Mouse (Mus musculus) cerebellum, adult (tissue): ENCODE results near the gene Clec11a.
"Not testable (repeated sequence)": the region's sequence is repeated elsewhere in the genome, so short reads cannot be mapped to it uniquely, and the experiment has no call there.

Experiments
- ATAC-seq: cut with Nextera tagmentation; 2 replicates; pipeline ENCODE4 v1.9.2; 2017; ENCODE audit warnings: mild to moderate bottlenecking, moderate library complexity, mixed read lengths; ENCODE audit not compliant: insufficient number of reproducible peaks, low FRiP score, low TSS enrichment

Clec11a gene

DNA sequence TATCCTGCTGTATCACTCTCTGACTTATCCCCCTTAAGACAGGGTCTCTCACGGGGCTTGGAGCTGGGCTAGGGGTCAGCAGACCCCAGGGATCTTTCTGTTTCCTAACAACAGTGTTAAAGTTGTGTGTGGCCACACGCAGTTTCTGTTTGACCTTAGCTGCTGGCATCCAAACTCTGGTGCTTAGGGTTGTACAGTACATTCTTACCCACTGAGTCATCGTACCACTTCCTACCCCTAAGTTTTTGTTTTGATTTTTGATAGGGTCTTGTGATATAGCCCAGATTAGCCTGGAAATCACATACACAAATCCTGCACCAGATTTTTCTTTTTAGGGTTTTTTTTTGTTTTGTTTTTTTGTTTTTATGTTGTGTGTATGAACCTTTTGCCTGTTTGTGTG lies 25.6 kb upstream of the Clec11a start:
- ATAC-seq = no peak

- no peak for ATAC-seq
Measured at GRCm38 (mm10) chr7:44326614-44327013, 19.9 kb upstream of the Clec11a start.

- no peak for ATAC-seq
Measured at GRCm38 (mm10) chr7:44322290-44322689, 15.6 kb upstream of the Clec11a start.

- ATAC-seq = peak; percentile 72; the same call in 1 of the 2 replicates
Measured at GRCm38 (mm10) chr7:44320886-44321285, 14.2 kb upstream of the Clec11a start.

DNA sequence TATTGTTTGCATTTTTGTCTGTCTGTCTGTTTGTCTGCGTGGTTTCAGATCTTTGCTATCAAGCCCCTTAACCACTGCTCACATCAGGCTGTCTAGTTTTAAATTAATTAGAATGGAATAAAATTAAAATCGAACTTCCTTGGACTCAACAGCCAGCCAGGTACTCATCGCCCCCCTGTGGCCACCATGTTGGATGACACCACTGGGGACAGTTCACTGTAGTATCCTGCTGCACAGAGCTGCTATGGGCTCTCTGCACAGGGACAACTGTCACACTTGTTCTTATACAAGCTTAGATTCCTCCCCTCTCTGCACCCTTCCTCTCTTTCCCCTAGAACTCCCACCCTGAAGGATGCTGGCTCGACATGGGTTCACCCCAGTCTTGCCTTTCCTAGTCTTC lies 11.2 kb upstream of the Clec11a start:
- ATAC-seq = no peak

GRCm38 (mm10) chr7:44312484-44312883 lies 5.8 kb upstream of the Clec11a start:
- no peak for ATAC-seq

DNA sequence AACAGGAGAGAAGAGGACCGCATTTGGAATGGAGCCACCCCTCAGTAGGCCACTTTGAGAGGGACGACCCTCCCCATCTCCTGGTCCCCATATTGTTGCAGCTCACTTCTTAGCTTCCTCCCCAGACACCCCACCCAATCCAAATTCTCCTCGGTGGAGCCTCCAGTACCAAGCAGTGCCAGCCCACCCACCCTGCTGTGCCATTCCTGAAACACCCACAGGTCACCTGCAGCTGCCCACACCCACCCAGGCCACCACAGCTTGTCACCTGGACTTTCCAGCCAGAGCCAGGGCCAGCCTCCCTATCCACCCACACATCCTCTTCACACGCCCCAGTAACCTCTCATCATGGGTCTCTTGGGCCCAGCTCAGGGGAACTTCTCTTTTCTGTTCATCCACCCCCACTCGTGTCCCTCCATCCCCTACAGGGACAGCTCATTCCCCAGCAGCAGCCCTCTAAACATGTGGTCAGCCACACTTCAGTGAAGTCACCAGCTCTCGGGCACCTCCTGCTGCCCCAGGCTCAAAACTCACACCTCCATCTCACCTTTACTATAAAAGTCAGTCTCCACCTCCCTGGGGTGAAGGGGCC lies 5.1 kb upstream of the Clec11a start:
- ATAC-seq = no peak

DNA sequence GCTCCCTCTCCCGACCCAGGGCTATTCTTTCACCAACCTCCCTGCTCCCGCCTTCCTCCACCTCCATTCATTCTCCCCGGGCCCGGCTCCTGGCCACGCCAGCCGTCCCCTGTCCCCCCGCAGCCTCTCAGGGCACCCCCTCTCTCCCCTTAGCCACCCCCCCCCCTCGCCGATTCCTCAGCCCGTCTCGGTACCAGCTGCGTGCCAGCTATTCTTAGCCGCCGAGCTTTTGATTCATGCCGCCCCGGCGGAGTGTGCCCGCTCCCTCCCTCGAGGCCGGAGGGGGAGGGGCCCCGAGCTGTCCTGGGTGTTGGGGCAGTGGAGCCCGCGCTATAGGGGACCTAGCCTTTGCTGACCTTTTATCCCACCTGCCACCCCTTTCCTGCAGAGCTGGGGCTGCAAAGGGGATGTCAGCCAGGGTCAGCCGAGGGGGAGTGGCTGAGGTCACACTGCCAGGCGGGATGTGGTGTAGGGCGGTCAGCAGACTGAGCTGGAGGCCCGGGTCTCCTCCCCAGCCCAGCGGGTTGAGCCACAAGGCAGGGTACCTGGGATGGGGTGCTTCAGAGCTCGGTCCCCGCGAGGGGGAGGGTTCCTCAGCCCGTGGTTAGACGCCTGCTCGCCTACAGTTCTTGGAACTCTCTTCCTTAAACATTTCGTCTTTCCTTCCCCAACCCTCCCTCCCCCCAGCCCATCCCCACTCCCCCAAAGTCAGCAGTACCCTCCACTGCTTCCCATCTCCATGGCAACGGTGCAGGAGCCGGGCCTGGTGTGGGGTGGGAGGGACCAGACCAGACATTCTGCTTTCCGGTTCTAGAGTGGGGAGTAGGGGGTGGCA lies 4.4 kb upstream of the Clec11a start:
- ATAC-seq = no peak

DNA sequence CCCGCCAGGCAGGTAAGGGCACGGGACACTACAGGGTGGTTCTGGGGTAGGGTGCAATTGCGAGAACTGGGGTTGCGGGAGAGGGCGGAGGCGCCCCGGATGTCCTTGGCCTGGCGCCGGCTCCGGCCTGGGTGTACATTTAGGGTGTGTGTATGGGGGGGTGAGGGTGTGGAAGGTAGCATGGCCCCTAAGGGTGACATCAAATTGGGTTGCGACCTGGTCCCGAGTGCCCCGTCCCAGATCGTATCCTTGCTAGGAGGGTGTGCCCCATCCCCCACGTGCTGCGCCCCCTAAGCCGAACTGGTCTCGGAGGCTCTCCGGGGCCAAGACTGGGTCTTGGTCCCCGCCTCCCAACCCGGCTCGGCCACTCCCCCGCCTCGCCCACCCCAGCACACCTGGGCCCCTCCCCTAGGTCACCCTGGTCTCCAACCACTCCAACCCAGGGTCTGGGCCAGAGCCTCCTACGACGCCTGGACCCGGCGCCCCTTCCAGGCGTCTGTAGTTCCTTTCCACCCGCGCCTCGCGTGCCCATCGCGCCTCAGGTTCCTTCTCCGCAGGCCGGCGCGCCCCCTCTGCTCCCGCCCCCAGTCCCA lies 3.7 kb upstream of the Clec11a start:
- no peak for ATAC-seq

DNA sequence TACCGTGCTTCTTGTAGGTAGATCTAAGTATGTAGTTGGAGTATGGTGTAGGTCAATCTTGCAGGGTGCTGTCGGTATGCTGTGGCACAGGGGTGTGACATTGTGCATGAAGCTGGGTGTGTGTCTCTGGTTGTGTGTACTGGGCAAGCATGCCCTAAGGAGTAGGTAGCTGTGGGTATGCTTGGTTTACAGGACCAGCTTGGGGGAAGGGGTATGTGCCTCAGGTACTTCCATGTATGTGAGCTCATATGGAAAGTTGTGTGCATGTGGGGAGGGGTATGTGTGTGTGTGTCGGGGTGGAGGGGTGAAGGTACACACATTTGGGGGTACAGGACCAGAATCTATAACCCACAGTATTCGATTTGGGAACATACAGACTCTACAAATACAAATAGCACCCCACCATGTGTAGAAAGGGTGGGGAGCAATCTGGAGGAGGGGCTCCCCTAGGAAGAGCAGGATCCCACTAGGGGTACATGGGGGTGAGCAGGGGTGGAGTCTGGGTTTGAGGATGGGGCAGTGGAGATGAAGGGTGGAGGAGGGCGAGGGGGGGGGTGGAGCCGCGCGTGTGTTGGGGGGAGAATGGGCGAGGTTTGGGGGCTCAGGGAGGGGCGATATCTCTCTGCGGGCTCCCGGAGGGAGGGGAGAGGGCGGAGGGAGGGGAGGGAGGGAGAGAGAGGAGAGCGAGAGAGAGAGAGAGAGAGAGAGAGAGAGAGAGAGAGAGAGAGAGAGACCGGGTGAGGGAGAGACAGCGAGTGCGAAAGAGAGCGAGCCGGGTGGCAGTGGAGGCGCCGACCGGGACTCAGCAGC lies 3.0 kb upstream of the Clec11a start, which contains the start of gene Shank1:
Shank1 (plus strand) TSS at position 779 of the 810 bp plus-strand sequence.
- no peak for ATAC-seq

DNA sequence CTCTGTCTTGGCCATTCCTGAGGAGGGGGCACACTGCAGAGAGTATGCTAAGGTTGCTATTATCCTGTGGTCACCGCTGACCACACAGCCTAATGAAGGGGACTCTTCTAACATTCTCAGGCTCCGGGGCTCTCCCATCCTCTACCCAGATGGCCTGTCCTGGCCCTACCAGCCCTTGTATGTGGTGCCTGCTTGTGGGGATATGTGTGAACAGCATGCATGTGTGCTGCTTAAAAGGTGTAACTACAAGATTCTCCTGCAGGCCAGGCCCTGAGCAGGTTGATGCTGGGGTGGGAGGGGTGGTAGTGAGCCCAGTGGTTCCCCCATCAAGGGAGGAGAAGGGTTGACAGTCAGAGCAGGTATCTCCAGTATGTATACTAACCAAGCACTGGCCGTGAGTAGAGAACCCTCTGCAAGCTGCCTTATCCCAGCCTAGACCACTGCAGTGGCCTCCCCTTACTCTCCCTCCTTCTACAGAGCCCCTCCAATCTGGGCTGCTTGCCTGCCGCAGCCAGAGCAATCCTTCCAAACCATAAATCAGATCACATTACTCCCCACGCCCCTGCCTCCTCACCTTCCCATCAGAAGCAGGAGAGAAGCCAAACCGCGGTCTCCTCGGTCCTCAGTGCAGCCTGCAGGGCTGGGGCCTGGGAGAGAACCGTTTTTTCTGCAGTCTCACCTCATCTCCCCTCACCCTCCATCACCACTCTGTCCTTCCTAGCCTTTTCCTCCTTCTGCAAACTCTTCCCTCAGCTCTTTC lies 739 bp upstream of the Clec11a start:
- ATAC-seq = no peak

DNA sequence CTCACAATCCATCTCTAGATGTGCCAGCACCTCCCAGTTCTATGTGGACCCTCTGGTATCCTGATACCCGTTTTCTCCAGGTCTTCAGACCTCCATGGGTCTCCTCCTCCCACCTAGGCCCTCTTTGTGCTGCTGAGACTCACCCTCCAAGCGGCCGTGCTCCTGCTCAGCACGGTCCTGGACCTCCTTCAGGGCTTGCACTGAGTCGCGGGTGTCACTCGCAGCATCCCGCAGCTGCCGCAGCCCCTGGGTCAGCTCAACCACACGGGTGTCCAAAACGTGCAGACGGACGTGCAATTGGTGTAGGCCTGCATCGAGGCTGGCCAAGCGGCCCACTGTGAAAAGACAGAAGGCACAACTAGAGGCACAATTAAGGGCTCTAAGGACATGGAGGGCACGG lies 1.0 kb downstream of the Clec11a start:
- no peak; the same call in 1 of the 2 replicates for ATAC-seq

GRCm38 (mm10) chr7:44304775-44305641 lies 1.7 kb downstream of the Clec11a start:
- peak; percentile 90 for ATAC-seq

DNA sequence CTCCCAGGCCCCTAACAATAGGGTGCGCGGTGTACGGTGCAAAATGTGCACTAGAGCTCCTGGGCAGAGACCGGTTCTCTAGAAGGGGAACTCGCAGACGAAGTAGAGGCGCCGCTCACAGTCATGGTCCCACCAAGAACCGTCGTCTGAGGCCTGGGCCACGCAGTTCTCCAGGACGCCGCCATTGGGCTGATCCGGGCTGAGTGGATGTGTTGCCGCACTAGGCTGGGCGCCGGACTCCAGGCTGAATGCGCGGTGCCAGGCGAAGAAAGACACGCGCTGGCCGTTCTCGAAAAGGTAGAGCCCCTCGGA lies 2.3 kb downstream of the Clec11a start:
- ATAC-seq = no peak

GRCm38 (mm10) chr7:44303346-44304340 lies 3.1 kb downstream of the Clec11a start:
- no peak for ATAC-seq

DNA sequence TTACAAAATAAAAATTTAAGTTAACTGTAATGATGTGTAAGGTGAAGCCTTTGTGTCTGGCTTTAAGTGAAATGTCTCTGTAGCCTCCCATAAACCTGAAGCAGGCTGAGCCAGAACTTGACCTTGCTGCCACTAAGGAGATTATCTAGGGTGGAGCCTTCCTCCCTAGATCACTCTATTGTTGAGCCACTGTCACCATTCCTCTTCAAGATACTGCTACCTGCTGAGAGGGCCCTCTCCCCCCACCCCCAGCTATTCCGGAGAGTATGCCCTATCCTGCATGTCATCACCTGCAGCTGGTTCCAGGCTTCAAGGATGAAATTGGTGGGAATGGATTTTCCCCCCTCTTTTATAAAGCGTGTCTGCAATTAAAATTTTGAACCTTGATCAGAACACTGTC lies 9.2 kb downstream of the Clec11a start:
- ATAC-seq = not testable (repeated sequence)

- no peak for ATAC-seq
Measured at GRCm38 (mm10) chr7:44291418-44291817, 15.3 kb downstream of the Clec11a start.

- no peak for ATAC-seq
Measured at GRCm38 (mm10) chr7:44290986-44291385, 15.7 kb downstream of the Clec11a start.
